Mouse (Mus musculus) olfactory bulb, adult 2 months (tissue): ENCODE measurements around the gene Gtsf1.

Experiments
- CTCF ChIP-seq: fragments of 200-500 bp; IDR thresholded peaks from 2 replicates; pipeline ENCODE4 v1.5.1; 2012; ENCODE audit warnings: low read depth, mild to moderate bottlenecking, low read length, moderate library complexity; ENCODE audit not compliant: insufficient read depth
- POLR2A ChIP-seq: fragments of 200-500 bp; IDR thresholded peaks from 2 replicates; pipeline ENCODE4 v1.6.1; 2012; ENCODE audit warnings: mild to moderate bottlenecking, low read depth, low read length, moderate library complexity; ENCODE audit not compliant: insufficient read depth

DNA sequence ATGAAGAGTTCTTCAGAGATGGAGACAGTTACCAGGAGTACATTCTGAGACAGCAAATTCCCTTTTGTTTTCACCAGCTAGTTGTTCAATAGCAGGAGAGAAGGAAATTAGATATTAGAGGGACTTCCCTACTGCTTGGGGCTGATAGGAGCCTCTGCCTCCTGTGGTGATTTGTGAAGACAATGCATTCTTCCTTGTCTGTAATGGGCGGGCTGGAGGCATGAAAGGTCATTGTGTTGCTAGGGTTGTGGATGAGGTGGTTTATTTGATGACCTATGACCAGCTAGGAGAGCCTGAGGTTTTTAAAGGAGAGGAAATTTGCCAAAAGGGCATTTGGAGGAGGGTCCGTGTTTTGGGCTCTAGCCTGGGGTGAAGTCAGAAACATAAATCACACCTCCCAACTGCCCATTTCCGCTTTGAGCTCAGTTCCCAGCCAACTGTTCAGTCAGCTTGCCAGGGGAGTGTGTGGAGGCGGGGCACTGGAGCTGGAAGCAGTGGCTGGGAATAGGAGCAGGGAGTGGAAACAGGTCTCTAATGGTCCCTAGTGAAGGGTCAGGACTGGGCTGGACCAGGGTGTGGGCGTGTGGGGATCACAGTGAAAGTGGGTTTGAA lies 47.4 kb downstream of the Gtsf1 start:
- no peak for TF ChIP-seq CTCF
- no peak for TF ChIP-seq POLR2A
